Mouse (Mus musculus) stomach, embryonic 14.5 days (tissue): Measurements from ENCODE around the gene Tirap. TPM values are rescaled to one million over a fixed set of nuclear protein-coding genes. Genes with fewer than 3 reads are reported as not detected.

ENCODE experiments used
- ATAC-seq: fragments of 200-750 bp; cut with Nextera tagmentation; 2 replicates; pipeline ENCODE4 v1.8.0; 2017; ENCODE audit warnings: low read depth, moderate TSS enrichment; ENCODE audit not compliant: insufficient number of reproducible peaks, insufficient read depth, low FRiP score
- H3K27ac ChIP-seq: fragments of 300-500 bp; sonication (generic); 2 replicates; pipeline ENCODE4 v1.5.1; 2014; ENCODE audit warnings: mild to moderate bottlenecking, low read length, moderate library complexity, mixed read lengths
- H3K27me3 ChIP-seq: fragments of 300-500 bp; sonication (generic); 2 replicates; pipeline ENCODE4 v1.6.1; 2014; ENCODE audit warnings: low read length, control low read depth, mixed read lengths; ENCODE audit not compliant: control insufficient read depth, insufficient read depth
- H3K36me3 ChIP-seq: fragments of 300-500 bp; sonication (generic); 2 replicates; pipeline ENCODE4 v1.6.1; 2014; ENCODE audit warnings: mild to moderate bottlenecking, control low read depth, low read length, moderate library complexity, mixed read lengths; ENCODE audit not compliant: control insufficient read depth, insufficient read depth
- H3K4me1 ChIP-seq: fragments of 300-500 bp; sonication (generic); 2 replicates; pipeline ENCODE4 v1.6.1; 2014; ENCODE audit warnings: low read length, control low read depth, mixed read lengths; ENCODE audit not compliant: control insufficient read depth, insufficient read depth
- H3K4me2 ChIP-seq: fragments of 300-500 bp; sonication (generic); replicated peaks from 2 replicates; pipeline ENCODE4 v1.6.1; 2014; ENCODE audit warnings: low read depth, low read length, control low read depth
- H3K4me3 ChIP-seq: fragments of 300-500 bp; sonication (generic); 2 replicates; pipeline ENCODE4 v1.5.1; 2014; ENCODE audit warnings: low read depth, low read length, control low read depth
- H3K9ac ChIP-seq: fragments of 300-500 bp; sonication (generic); replicated peaks from 2 replicates; pipeline ENCODE4 v1.6.1; 2014; ENCODE audit warnings: low read depth, mild to moderate bottlenecking, control low read depth, low read length, moderate library complexity, mixed read lengths
- H3K9me3 ChIP-seq: fragments of 300-500 bp; sonication (generic); 2 replicates; pipeline ENCODE4 v1.6.1; 2016; ENCODE audit warnings: low read depth, low read length, control low read depth; ENCODE audit not compliant: control insufficient read depth
- WGBS: fragments of 180-500 bp; shearing (Covaris S2); extraction: QIAGEN DNeasy Blood & Tissue Kit; methylation state at CpG from one replicate; pipeline ENCODE4 v1.1.7; 2014; 5-methylcytosine and 5-hydroxymethylcytosine counted together
- polyA plus RNA-seq: library from polyadenylated mRNA; unstranded; fragments of >200 nt; fragmentation: Nextera tagmentation; extraction: Ambion mirVana; gene quantifications from 2 replicates; pipeline ENCODE4 v1.2.1, GENCODE M21; 2014

Gene Tirap
- polyA plus RNA-seq: 13.9 and 14.1 TPM in 2 replicates

- 0% methylated on average over 44 of the region's 44 CpGs for WGBS
- peaks cover 10% of the 10 kb centered on the region; the same call in 1 of the 2 replicates for H3K4me1 ChIP-seq
- H3K9me3 ChIP-seq: no peaks in the 10 kb centered on the region
- peak within 1 kb of the TSS; percentile 45 for H3K9ac ChIP-seq
- peak within 1 kb of the TSS; percentile 42 for H3K4me3 ChIP-seq
- peak within 1 kb of the TSS; percentile 52 for H3K4me2 ChIP-seq
- no peaks in the 10 kb centered on the region for H3K27me3 ChIP-seq
- H3K27ac ChIP-seq: peak within 1 kb of the TSS; percentile 41; the same call in 1 of the 2 replicates
- H3K36me3 ChIP-seq: peaks cover 4% of the 10 kb centered on the region; the same call in 1 of the 2 replicates
- peak; percentile 91 for ATAC-seq
These were observed at the start of gene Tirap, which contains the start of gene Srpr for GRCm38 (mm10) chr9:35199772-35200471. Gene Tirap (minus strand): TSS chr9:35200291. Gene Srpr (plus strand): TSS chr9:35200175.

GRCm38 (mm10) chr9:35249476-35249875 lies 49.4 kb upstream of the Tirap start:
- H3K4me3 ChIP-seq: no peak overlapping the region
- H3K9me3 ChIP-seq: no peaks in the 10 kb centered on the region; the same call in 1 of the 2 replicates
- no peaks in the 10 kb centered on the region for H3K36me3 ChIP-seq
- no peak overlapping the region for H3K27ac ChIP-seq
- no peak overlapping the region for H3K9ac ChIP-seq
- no peaks in the 10 kb centered on the region for H3K27me3 ChIP-seq
- H3K4me2 ChIP-seq: no peak overlapping the region
- no peak for ATAC-seq
- peaks cover 8% of the 10 kb centered on the region; the same call in 1 of the 2 replicates for H3K4me1 ChIP-seq

GRCm38 (mm10) chr9:35247405-35247804 lies 47.3 kb upstream of the Tirap start:
- Histone ChIP-seq H3K4me2 (no peak overlapping the region), H3K4me1 (peaks cover 8% of the 10 kb centered on the region; the same call in 1 of the 2 replicates), H3K36me3 (no peaks in the 10 kb centered on the region), H3K27me3 (no peaks in the 10 kb centered on the region), H3K27ac (no peak overlapping the region), H3K9ac (no peak overlapping the region), H3K4me3 (no peak overlapping the region), H3K9me3 (no peaks in the 10 kb centered on the region)
- WGBS: 96% methylated on average over 2 of the region's 2 CpGs
- no peak for ATAC-seq

- Histone ChIP-seq H3K4me1 (no peaks in the 10 kb centered on the region), H3K9ac (no peak overlapping the region), H3K4me2 (no peak overlapping the region), H3K9me3 (no peaks in the 10 kb centered on the region), H3K27ac (no peak overlapping the region), H3K27me3 (no peaks in the 10 kb centered on the region), H3K4me3 (no peak overlapping the region), H3K36me3 (no peaks in the 10 kb centered on the region)
- ATAC-seq: no peak
- WGBS: 92% methylated on average over 1 of the region's 1 CpGs
These were observed 39.6 kb upstream of the Tirap start for GRCm38 (mm10) chr9:35239734-35240133.

GRCm38 (mm10) chr9:35238915-35239571 lies 39.0 kb upstream of the Tirap start:
- no peak overlapping the region for H3K4me2 ChIP-seq
- no peak overlapping the region for H3K9ac ChIP-seq
- no peak for ATAC-seq
- 60% methylated on average over 6 of the region's 6 CpGs for WGBS
- no peaks in the 10 kb centered on the region for H3K27me3 ChIP-seq
- H3K4me1 ChIP-seq: no peaks in the 10 kb centered on the region
- H3K27ac ChIP-seq: no peak overlapping the region
- H3K9me3 ChIP-seq: no peaks in the 10 kb centered on the region
- H3K36me3 ChIP-seq: no peaks in the 10 kb centered on the region; the same call in 1 of the 2 replicates
- no peak overlapping the region for H3K4me3 ChIP-seq

- peaks cover 5% of the 10 kb centered on the region; the same call in 1 of the 2 replicates for H3K36me3 ChIP-seq
- WGBS: 84% methylated on average over 1 of the region's 1 CpGs
- ATAC-seq: no peak
- no peak overlapping the region for H3K4me2 ChIP-seq
- no peaks in the 10 kb centered on the region for H3K27me3 ChIP-seq
- H3K9me3 ChIP-seq: no peaks in the 10 kb centered on the region
- no peak overlapping the region for H3K27ac ChIP-seq
- no peaks in the 10 kb centered on the region for H3K4me1 ChIP-seq
- H3K9ac ChIP-seq: no peak overlapping the region
- no peak overlapping the region for H3K4me3 ChIP-seq
These were observed 38.3 kb upstream of the Tirap start for GRCm38 (mm10) chr9:35238371-35238770.

GRCm38 (mm10) chr9:35235996-35236395 lies 35.9 kb upstream of the Tirap start:
- no peak overlapping the region for H3K9ac ChIP-seq
- no peak overlapping the region for H3K4me3 ChIP-seq
- no peak overlapping the region for H3K27ac ChIP-seq
- 60% methylated on average over 3 of the region's 3 CpGs for WGBS
- H3K36me3 ChIP-seq: peaks cover 5% of the 10 kb centered on the region; the same call in 1 of the 2 replicates
- no peaks in the 10 kb centered on the region for H3K4me1 ChIP-seq
- no peak for ATAC-seq
- H3K9me3 ChIP-seq: no peaks in the 10 kb centered on the region
- H3K4me2 ChIP-seq: no peak overlapping the region
- H3K27me3 ChIP-seq: no peaks in the 10 kb centered on the region

GRCm38 (mm10) chr9:35228671-35229070 lies 28.6 kb upstream of the Tirap start:
- ATAC-seq: no peak

More at GRCm38 (mm10) chr9:35228671-35229070, 28.6 kb upstream of the Tirap start:
- no peak overlapping the region for H3K9ac ChIP-seq
- 83% methylated on average over 3 of the region's 3 CpGs for WGBS
- H3K9me3 ChIP-seq: no peaks in the 10 kb centered on the region
- no peaks in the 10 kb centered on the region for H3K27me3 ChIP-seq
- H3K36me3 ChIP-seq: peaks cover 1% of the 10 kb centered on the region; the same call in 1 of the 2 replicates
- no peak overlapping the region for H3K4me3 ChIP-seq
- no peak overlapping the region for H3K4me2 ChIP-seq
- H3K4me1 ChIP-seq: no peaks in the 10 kb centered on the region
- no peak overlapping the region for H3K27ac ChIP-seq
